Mouse (Mus musculus) ovary, postnatal 14 days (tissue): ENCODE data around the gene Spaca9.

ENCODE experiments used
- DNase-seq: peaks from one replicate; pipeline ENCODE4 v3.0.0; 2022; ENCODE audit warnings: low spot score

Spaca9 gene

DNA sequence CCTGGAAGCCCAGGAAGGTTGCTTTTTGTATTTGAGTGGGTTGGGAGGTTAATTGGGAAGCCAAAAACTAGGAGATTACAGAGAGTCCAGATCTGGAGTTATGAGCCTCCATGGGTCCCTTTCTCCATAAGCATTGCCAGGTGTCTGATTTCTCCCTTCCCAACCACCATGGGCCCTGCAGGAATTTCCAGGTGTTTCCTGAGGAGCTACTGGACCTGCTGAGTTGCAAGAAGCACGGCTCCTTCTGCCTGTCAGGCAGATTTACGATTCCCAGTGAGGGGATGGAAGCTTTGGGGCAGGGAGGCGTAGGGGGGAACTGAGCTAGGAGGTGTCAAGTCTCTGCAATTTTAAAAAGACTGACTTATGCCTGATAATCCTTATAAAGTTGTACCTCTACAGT, 33.7 kb downstream of the Spaca9 start:
- DNase-seq: no peak

DNA sequence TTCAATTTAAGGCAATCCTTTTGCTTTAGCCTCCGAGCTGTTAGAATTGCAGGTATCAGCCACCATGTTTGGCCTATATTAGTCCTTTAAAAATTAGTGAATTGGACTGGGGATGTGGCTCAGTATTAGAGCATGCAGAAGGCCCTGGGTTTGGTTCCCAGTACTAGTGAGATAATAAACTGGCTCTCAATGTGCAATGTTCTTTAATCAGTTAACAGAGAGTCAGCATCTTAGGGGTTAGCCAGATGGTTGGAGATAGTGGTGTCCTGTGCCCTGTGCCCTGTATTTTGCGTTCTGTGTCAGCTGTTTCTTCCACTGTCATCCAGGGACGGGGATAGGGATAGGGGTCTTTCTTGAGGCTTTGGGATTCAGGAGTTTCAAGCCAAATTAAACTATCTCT, 36.6 kb downstream of the Spaca9 start:
- no peak for DNase-seq

GRCm38 (mm10) chr2:28656216-28656615, 43.3 kb downstream of the Spaca9 start:
- DNase-seq: no peak

GRCm38 (mm10) chr2:28654295-28654694, 45.2 kb downstream of the Spaca9 start:
- DNase-seq: no peak

GRCm38 (mm10) chr2:28653351-28653750, 46.2 kb downstream of the Spaca9 start:
- no peak for DNase-seq

DNA sequence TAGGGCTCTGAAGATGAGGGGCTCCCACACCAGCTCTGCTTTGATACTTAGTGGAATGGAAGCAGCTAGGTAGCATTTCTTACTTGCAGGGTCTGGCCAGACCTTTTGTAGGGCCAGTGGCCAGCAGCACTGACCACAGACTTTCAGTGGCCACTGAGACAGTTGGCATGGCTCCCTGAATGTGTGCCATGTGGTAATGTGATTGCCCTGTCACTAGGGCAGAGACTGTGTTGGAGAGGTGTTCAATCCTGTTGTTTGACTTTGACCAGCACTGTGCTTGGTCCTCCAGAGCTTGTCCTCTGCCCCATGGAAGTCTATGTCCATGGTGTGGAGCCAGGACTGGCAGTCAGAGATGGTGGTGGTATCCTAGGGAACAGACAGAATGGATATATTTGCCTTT, 49.0 kb downstream of the Spaca9 start:
- no peak for DNase-seq

GRCm38 (mm10) chr2:28643081-28643480, 56.4 kb downstream of the Spaca9 start:
- DNase-seq: no peak
